Mouse (Mus musculus) neural tube, embryonic 14.5 days (tissue): ENCODE results near the gene Tmc8. TPM values are rescaled to one million over a fixed set of nuclear protein-coding genes. Genes with fewer than 3 reads are reported as not detected.

ENCODE experiments used
- ATAC-seq: fragments of 200-750 bp; cut with Nextera tagmentation; 2 replicates; pipeline ENCODE4 v1.8.0; 2017; ENCODE audit warnings: low read depth, mild to moderate bottlenecking, moderate TSS enrichment, moderate library complexity
- H3K27ac ChIP-seq: fragments of 300-500 bp; sonication (generic); 2 replicates; pipeline ENCODE4 v1.5.1; 2014; ENCODE audit warnings: low read depth, mild to moderate bottlenecking, control low read depth, low read length, moderate library complexity, mixed read lengths
- H3K27me3 ChIP-seq: fragments of 300-500 bp; sonication (generic); 2 replicates; pipeline ENCODE4 v1.6.1; 2014; ENCODE audit warnings: low read length; ENCODE audit not compliant: control insufficient read depth, insufficient read depth
- H3K36me3 ChIP-seq: fragments of 300-500 bp; sonication (generic); 2 replicates; pipeline ENCODE4 v1.6.1; 2014; ENCODE audit warnings: low read length, mixed read lengths; ENCODE audit not compliant: control insufficient read depth, insufficient read depth
- H3K4me1 ChIP-seq: fragments of 300-500 bp; sonication (generic); 2 replicates; pipeline ENCODE4 v1.6.1; 2014; ENCODE audit warnings: low read length; ENCODE audit not compliant: control insufficient read depth, insufficient read depth
- H3K4me2 ChIP-seq: fragments of 300-500 bp; sonication (generic); 2 replicates; pipeline ENCODE4 v1.6.1; 2014; ENCODE audit warnings: mild to moderate bottlenecking, low read depth, low read length, control low read depth
- H3K4me3 ChIP-seq: fragments of 300-500 bp; sonication (generic); 2 replicates; pipeline ENCODE4 v1.5.1; 2014; ENCODE audit warnings: low read depth, low read length, control low read depth, mixed read lengths
- H3K9ac ChIP-seq: fragments of 300-500 bp; sonication (generic); replicated peaks from 2 replicates; pipeline ENCODE4 v1.6.1; 2014; ENCODE audit warnings: low read depth, mild to moderate bottlenecking, control low read depth, low read length, mixed read lengths
- H3K9me3 ChIP-seq: fragments of 300-500 bp; sonication (generic); 2 replicates; pipeline ENCODE4 v1.6.1; 2016; ENCODE audit warnings: low read length; ENCODE audit not compliant: control insufficient read depth
- WGBS: fragments of 180-500 bp; shearing (Covaris S2); extraction: QIAGEN DNeasy Blood & Tissue Kit; methylation state at CpG from one replicate; pipeline ENCODE4 v1.1.7; 2014; 5-methylcytosine and 5-hydroxymethylcytosine counted together
- polyA plus RNA-seq: library from polyadenylated mRNA; unstranded; fragments of >200 nt; fragmentation: Nextera tagmentation; extraction: Ambion mirVana; gene quantifications from 2 replicates; pipeline ENCODE4 v1.2.1, GENCODE M21; 2014

Gene Tmc8
- polyA plus RNA-seq, 1 experiment from 2014 or later = 0.64 TPM

DNA sequence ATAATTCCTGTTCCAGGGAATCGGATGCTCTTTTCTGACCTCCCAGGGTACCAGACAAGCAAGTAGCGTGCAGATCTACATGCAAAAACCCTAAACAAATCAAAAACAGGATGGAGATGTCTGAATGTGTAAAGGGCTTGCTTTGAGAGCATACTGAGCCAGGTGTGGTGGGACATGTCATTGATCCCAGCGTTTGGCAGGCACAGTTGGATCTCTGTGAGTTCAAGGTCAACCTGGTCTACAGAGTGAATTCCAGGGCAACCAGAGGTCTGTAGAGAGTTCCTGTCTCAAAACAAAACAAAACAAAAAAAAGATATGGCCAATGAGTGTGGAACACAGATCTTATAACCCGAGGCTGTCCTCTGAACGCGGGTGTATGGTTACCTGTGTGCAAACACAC, 41.5 kb downstream of the Tmc8 start:
- Histone ChIP-seq H3K4me1 (peaks cover 21% of the 10 kb centered on the region), H3K9me3 (no peaks in the 10 kb centered on the region), H3K9ac (no peak overlapping the region), H3K4me3 (no peak overlapping the region), H3K27me3 (no peaks in the 10 kb centered on the region), H3K4me2 (no peak overlapping the region), H3K36me3 (no peaks in the 10 kb centered on the region), H3K27ac (no peak overlapping the region)
- no peak for ATAC-seq
- 95% methylated on average over 6 of the region's 6 CpGs for WGBS

GRCm38 (mm10) chr11:117824060-117824969, 42.4 kb downstream of the Tmc8 start:
- peak; percentile 76 for ATAC-seq
- no peaks in the 10 kb centered on the region for H3K27me3 ChIP-seq
- peak overlapping the region; percentile 67; the same call in 1 of the 2 replicates for H3K4me2 ChIP-seq
- H3K4me3 ChIP-seq = no peak overlapping the region
- no peak overlapping the region for H3K27ac ChIP-seq
- no peak overlapping the region for H3K9ac ChIP-seq
- peaks cover 21% of the 10 kb centered on the region for H3K4me1 ChIP-seq
- 20% methylated on average over 23 of the region's 23 CpGs for WGBS
- H3K36me3 ChIP-seq = no peaks in the 10 kb centered on the region
- no peaks in the 10 kb centered on the region for H3K9me3 ChIP-seq

GRCm38 (mm10) chr11:117825333-117826101, 43.6 kb downstream of the Tmc8 start, which contains the start of the genes Afmid and Tk1:
TSS of gene Afmid (plus strand) at chr11:117825924.
TSS of gene Tk1 (minus strand) at chr11:117826092.
- Histone ChIP-seq H3K9ac (peak within 1 kb of the TSS; percentile 54), H3K4me1 (peaks cover 21% of the 10 kb centered on the region), H3K36me3 (no peaks in the 10 kb centered on the region), H3K27me3 (no peaks in the 10 kb centered on the region), H3K4me2 (peak within 1 kb of the TSS; percentile 67), H3K9me3 (no peaks in the 10 kb centered on the region), H3K27ac (no peak within 1 kb of the TSS), H3K4me3 (peak within 1 kb of the TSS; percentile 31)
- peak; percentile 36; the same call in 1 of the 2 replicates for ATAC-seq
- WGBS = 0% methylated on average over 34 of the region's 34 CpGs

DNA sequence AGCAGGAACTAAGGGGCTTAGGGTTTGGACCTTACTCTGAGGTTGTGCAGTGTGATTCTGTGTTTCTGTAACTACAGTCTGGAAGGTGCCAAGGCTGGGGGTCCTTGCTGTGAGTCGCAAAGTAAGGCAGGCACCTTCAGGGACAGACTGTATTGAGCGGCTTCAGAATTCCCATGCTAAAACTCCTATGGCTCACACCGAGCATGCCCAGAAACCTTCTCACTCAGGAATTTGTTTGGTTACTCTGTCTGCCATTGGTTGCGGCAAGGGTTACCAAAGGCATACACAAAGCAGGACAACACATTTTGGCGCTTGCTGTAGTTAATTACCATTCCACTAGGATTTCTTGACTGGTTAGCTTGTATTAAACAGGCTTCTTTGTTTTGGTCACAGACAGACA, 44.3 kb downstream of the Tmc8 start:
- peak overlapping the region; percentile 31 for H3K4me3 ChIP-seq
- ATAC-seq = no peak
- H3K27me3 ChIP-seq = no peaks in the 10 kb centered on the region
- H3K9me3 ChIP-seq = no peaks in the 10 kb centered on the region
- H3K27ac ChIP-seq = no peak overlapping the region
- H3K9ac ChIP-seq = peak overlapping the region; percentile 54
- WGBS = 11% methylated on average over 5 of the region's 5 CpGs
- H3K4me1 ChIP-seq = peaks cover 21% of the 10 kb centered on the region
- no peaks in the 10 kb centered on the region for H3K36me3 ChIP-seq
- peak overlapping the region; percentile 67 for H3K4me2 ChIP-seq

DNA sequence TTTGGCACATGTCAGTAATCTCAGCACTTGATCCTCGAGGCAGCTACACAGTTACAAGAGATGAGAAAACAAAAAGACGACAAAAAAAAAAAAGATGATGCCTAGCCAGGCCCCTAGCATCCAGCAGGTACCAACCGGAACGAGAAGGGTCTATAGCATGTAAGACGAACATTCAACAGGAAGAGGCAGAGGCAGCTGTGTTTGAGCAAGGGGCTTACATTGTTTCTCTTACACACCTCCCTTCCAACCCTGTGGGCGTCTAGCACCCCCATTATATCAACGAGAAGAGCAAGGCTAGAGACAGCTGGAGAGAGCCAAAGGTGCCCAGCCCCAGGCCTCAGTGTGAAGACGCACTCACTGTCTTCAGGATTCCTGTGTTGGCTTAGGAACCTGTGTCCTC, 45.0 kb downstream of the Tmc8 start:
- Histone ChIP-seq H3K4me1 (peaks cover 21% of the 10 kb centered on the region), H3K4me2 (no peak overlapping the region), H3K4me3 (no peak overlapping the region), H3K9me3 (no peaks in the 10 kb centered on the region), H3K27ac (no peak overlapping the region), H3K36me3 (no peaks in the 10 kb centered on the region), H3K27me3 (no peaks in the 10 kb centered on the region), H3K9ac (no peak overlapping the region)
- 79% methylated on average over 8 of the region's 8 CpGs for whole genome bisulfite sequencing
- ATAC-seq = no peak

- H3K4me1 ChIP-seq = peaks cover 21% of the 10 kb centered on the region
Observed at GRCm38 (mm10) chr11:117827386-117827785, 45.5 kb downstream of the Tmc8 start.

DNA sequence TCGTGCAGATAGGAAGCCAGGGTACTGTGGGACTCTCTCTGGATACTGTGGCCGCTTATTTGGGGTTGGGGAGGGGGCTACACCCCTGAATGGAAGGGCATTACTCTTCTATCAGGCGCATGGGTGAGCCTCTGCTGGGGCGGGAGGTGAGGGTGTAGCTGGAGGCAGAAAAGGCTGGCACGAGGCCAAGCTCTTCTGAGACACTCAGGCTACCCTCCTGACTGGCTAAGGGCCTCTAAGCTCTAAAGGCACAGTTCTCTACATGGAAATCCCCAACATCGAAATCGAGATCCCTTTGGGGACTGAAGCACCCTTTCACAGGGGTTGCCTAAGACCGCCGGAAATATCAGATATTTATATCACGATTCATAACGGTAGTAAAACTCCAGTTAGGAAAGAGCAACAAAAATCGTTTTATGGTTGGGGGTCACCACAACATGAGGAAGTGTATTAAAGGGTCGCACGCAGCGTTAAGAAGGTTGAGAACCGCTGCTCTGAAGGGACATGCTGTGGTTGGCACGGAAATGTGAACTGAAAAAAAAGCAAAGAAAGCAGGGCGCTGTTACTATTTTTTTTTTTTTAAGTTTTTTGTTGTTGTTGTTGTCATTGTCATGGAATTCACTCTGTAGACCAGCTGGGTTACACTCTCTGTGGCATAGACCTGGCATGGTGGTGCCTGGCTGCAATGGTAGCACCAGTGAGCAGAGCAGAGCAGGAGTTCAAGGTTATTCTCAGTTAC, 46.4 kb downstream of the Tmc8 start:
- Histone ChIP-seq H3K36me3 (no peaks in the 10 kb centered on the region), H3K9me3 (no peaks in the 10 kb centered on the region), H3K4me1 (peaks cover 18% of the 10 kb centered on the region), H3K4me2 (no peak overlapping the region), H3K27ac (no peak overlapping the region), H3K9ac (no peak overlapping the region), H3K27me3 (no peaks in the 10 kb centered on the region), H3K4me3 (no peak overlapping the region)
- WGBS = 75% methylated on average over 18 of the region's 18 CpGs
- no peak for ATAC-seq

More at GRCm38 (mm10) chr11:117827386-117827785, 45.5 kb downstream of the Tmc8 start:
- ATAC-seq = no peak
- 53% methylated on average over 3 of the region's 3 CpGs for WGBS
- Histone ChIP-seq H3K27ac (no peak overlapping the region), H3K27me3 (no peaks in the 10 kb centered on the region), H3K4me2 (no peak overlapping the region), H3K9me3 (no peaks in the 10 kb centered on the region), H3K36me3 (no peaks in the 10 kb centered on the region), H3K4me3 (no peak overlapping the region), H3K9ac (no peak overlapping the region)

DNA sequence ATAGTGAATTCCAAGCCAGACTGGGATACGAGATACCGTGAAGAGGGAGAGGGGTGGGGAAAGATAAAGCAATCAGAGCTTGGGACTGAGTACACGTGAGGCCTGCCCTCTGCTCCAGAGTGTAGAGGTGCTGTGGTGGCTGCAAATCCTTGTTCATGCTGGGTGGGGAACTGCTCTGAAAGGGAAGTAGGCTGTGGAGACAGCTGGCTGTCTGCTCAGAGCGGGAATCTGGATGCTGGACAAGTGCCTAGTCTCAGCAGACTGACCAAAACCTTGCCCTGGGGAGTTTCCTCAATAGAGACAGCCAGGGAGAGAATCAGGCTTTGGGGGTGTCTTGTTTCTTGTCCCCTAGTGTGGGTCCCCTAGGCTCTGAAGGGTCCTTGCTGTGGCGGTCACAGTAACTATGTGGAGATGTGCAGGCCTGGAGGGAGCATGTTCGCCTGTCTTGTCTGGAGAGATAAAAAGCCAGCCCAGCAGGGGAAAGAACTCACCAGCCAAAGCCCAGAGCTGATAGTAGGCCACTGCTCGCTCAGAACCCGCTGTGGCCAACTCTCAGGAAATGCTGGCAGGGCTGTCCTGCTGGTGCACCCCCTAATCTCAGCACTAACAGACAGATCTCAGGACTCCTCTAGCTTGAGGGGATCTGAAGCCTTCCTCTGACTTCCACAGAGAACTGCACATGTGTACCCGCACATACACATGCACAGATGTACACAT, 47.2 kb downstream of the Tmc8 start:
- no peak overlapping the region for H3K27ac ChIP-seq
- no peaks in the 10 kb centered on the region for H3K27me3 ChIP-seq
- WGBS = 60% methylated on average over 9 of the region's 9 CpGs
- no peak for ATAC-seq
- H3K4me3 ChIP-seq = no peak overlapping the region
- no peak overlapping the region for H3K9ac ChIP-seq
- no peaks in the 10 kb centered on the region for H3K9me3 ChIP-seq
- H3K4me1 ChIP-seq = peaks cover 18% of the 10 kb centered on the region
- H3K36me3 ChIP-seq = no peaks in the 10 kb centered on the region
- H3K4me2 ChIP-seq = no peak overlapping the region
